Mouse (Mus musculus): ENCODE measurements around the gene Gcnt2. TPM values are rescaled to one million over a fixed set of nuclear protein-coding genes. Genes with fewer than 3 reads are reported as not detected.

The Gcnt2 gene
- polyA plus RNA-seq, 1 experiment from 2014 or later = 2.5 TPM

DNA sequence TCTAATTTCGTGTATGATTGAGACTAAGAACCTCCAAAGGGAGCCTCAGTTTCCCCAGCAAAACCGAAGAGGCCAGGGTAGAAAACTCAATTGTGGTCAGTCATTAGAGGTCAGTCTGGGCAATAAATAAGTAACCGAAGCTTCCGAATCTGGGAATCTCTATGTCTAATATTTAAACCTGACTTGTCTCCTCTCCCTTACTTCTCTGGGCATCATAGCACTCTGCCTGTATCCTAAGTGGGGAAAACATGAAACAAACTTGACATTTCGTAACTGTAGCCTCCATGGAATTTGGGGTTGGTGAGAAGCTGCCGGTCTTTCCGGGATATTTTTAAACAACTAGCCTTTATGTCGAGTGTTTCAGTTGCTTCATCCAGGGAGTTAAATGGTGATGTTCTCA lies 329 bp upstream of the Gcnt2 start:
- H3K9ac ChIP-seq (replicated peaks) = no peak overlapping the region; the same call in 1 of the 2 replicates
- 63% methylated on average over 8 of the region's 8 CpGs for WGBS (ENCODE audit: insufficient replicate concordance)
- ATAC-seq = peak; percentile 22
- H3K4me1 ChIP-seq (ENCODE audit: insufficient read depth) = peaks cover 27% of the 10 kb centered on the region
- no peaks in the 10 kb centered on the region for H3K36me3 ChIP-seq (replicated peaks; ENCODE audit: insufficient read depth, low read length)
- no peak for DNase-seq
- no peaks in the 10 kb centered on the region for H3K27me3 ChIP-seq (ENCODE audit: insufficient read depth, low read length)
- H3K4me2 ChIP-seq (ENCODE audit: low read depth, low read length) = peak overlapping the region; percentile 70
- no peaks in the 10 kb centered on the region for H3K9me3 ChIP-seq (ENCODE audit: low read length)
- H3K27ac ChIP-seq (ENCODE audit: low read depth) = peak overlapping the region; percentile 79
- TF ChIP-seq CTCF (IDR thresholded peaks at IDR 0.05; ENCODE audit: low read depth) (no peak), EP300 (IDR thresholded peaks at IDR 0.05; ENCODE audit: low read depth) (no peak)
- peak overlapping the region; percentile 52; the same call in 1 of the 2 replicates for H3K4me3 ChIP-seq (ENCODE audit: low read depth, low read length)

DNA sequence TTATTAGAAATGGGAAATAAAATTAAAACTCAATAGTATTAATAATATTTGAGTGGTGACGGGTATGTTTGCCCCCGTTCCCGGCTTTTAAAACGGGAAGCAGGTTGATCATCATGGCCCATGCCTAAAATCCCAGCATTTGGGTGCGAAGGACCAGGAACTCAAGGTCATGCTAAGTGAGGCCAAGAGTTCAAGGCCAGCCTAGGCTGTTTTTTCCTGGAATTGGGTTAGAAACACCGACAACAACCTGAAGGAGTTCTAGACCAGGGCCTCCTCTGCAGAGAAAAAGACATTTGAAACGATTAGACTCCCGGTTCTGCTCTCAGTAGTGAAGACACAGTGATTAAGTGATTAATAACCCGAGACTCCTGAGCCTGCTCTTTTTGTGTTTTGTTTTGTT lies 3.5 kb downstream of the Gcnt2 start:
- 81% methylated on average over 9 of the region's 9 CpGs for WGBS (ENCODE audit: insufficient replicate concordance)
- 0 out of 2 replicates have a peak overlapping the region, but pooled peaks have one; percentile 1 for H3K9ac ChIP-seq (replicated peaks)
- peak overlapping the region; percentile 70 for H3K4me2 ChIP-seq (ENCODE audit: low read depth, low read length)
- no peak for TF ChIP-seq EP300 (IDR thresholded peaks at IDR 0.05; ENCODE audit: low read depth)
- DNase-seq = no peak
- H3K27ac ChIP-seq (ENCODE audit: low read depth) = no peak overlapping the region
- H3K27me3 ChIP-seq (ENCODE audit: insufficient read depth, low read length) = no peaks in the 10 kb centered on the region
- no peaks in the 10 kb centered on the region for H3K9me3 ChIP-seq (ENCODE audit: low read length)
- no peak overlapping the region for H3K4me3 ChIP-seq (ENCODE audit: low read depth, low read length)
- ATAC-seq = no peak
- no peaks in the 10 kb centered on the region for H3K36me3 ChIP-seq (replicated peaks; ENCODE audit: insufficient read depth, low read length)
- peaks cover 18% of the 10 kb centered on the region for H3K4me1 ChIP-seq (ENCODE audit: insufficient read depth)

DNA sequence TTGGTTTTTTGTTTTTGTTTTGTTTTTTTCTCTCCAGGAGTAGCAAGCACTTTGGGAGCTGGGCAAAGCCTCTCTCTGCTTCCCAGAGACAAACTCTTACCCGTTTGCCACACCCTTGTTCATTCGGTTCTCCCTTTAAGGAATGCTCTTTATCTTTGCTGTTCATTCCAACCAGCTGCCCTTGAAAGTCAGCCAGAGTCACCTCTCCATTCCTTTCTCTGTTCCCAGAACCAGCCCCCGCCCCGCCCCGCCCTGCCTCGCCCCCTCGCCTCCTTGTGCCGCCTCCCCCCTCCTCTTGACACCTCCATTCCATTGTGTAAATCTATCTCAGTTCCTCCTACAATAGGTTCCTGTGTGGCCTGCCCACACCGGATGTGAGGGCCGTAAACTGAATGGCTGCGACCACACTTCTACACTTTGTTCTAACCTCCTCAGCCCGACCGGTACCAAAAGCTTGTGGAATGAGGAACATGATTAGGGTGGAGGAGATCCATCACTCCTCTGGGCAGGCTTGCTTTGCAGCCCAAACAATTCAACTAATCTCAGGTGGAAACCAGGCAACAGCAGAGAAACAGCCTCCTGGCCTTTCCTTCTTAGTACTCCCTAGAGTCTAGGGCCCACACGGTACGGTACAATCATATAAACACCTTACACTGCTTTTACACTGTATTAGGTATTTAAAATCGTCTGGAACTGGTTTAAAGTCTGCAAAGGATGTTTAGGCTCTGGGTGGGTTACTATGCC lies 9.5 kb downstream of the Gcnt2 start:
- 22% methylated on average over 16 of the region's 16 CpGs for WGBS (ENCODE audit: insufficient replicate concordance)
- DNase-seq (peak; percentile 46), ATAC-seq (peak; percentile 40; the same call in 1 of the 2 replicates)
- Histone ChIP-seq H3K4me3 (ENCODE audit: low read depth, low read length) (no peak overlapping the region), H3K9ac (replicated peaks) (no peak overlapping the region), H3K4me2 (ENCODE audit: low read depth, low read length) (peak overlapping the region; percentile 26), H3K36me3 (replicated peaks; ENCODE audit: insufficient read depth, low read length) (no peaks in the 10 kb centered on the region), H3K27ac (ENCODE audit: low read depth) (0 out of 2 replicates have a peak overlapping the region, but pooled peaks have one; percentile 23), H3K27me3 (ENCODE audit: insufficient read depth, low read length) (no peaks in the 10 kb centered on the region), H3K9me3 (ENCODE audit: low read length) (no peaks in the 10 kb centered on the region), H3K4me1 (ENCODE audit: insufficient read depth) (peaks cover 13% of the 10 kb centered on the region)
- no peak for TF ChIP-seq CTCF (IDR thresholded peaks at IDR 0.05; ENCODE audit: low read depth)
- TF ChIP-seq EP300 (IDR thresholded peaks at IDR 0.05; ENCODE audit: low read depth) = no peak

DNA sequence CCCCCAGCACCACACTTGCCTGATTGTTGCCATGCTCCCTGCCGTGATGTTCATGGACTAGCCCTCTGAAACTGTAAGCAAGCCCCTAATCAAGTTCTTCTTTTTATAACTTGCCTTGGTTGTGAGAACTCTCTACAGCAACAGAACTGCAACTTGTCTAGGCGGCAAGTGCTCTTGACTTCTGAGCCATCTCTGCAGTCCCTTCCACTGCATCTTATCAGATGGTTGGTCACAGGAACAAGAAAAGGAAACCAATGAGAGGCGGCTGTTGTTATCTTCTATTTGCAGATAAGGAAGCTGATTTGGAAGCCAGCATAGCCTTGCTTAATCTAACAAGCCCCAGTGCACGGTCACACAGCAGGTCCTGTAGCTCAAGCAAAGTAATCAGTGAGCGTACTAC lies 14.5 kb downstream of the Gcnt2 start:
- no peak overlapping the region for H3K9ac ChIP-seq (replicated peaks)
- H3K9me3 ChIP-seq (ENCODE audit: low read length) = no peaks in the 10 kb centered on the region
- peaks cover 8% of the 10 kb centered on the region for H3K4me1 ChIP-seq (ENCODE audit: insufficient read depth)
- no peak for DNase-seq
- H3K4me3 ChIP-seq (ENCODE audit: low read depth, low read length) = no peak overlapping the region
- no peak for ATAC-seq
- no peak overlapping the region for H3K4me2 ChIP-seq (ENCODE audit: low read depth, low read length)
- 34% methylated on average over 5 of the region's 5 CpGs for WGBS (ENCODE audit: insufficient replicate concordance)
- H3K27me3 ChIP-seq (ENCODE audit: insufficient read depth, low read length) = no peaks in the 10 kb centered on the region
- H3K27ac ChIP-seq (ENCODE audit: low read depth) = no peak overlapping the region
- no peaks in the 10 kb centered on the region for H3K36me3 ChIP-seq (replicated peaks; ENCODE audit: insufficient read depth, low read length)
- no peak for TF ChIP-seq EP300 (IDR thresholded peaks at IDR 0.05; ENCODE audit: low read depth)
- no peak for TF ChIP-seq CTCF (IDR thresholded peaks at IDR 0.05; ENCODE audit: low read depth)

DNA sequence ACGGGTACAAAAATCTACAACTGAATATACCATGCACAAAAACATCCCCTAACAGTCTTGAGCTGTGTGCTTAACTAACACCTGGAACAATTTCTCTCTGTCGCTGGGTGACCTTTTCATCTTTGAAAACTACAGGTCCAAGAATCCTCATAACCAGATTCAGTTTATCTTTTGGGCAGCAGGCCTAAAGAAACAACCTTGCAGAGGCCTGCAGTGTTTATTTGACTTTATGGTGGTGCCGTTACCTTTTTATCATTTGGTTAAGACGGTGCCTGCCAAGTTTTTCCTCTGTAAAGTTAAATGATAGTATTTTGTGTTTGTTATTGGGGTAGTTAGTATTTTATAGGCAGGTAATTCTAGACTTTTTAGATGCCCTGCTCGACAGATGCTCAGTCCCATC lies 15.9 kb downstream of the Gcnt2 start:
- Histone ChIP-seq H3K9me3 (ENCODE audit: low read length) (no peaks in the 10 kb centered on the region), H3K4me1 (ENCODE audit: insufficient read depth) (peaks cover 5% of the 10 kb centered on the region; the same call in 1 of the 2 replicates), H3K27me3 (ENCODE audit: insufficient read depth, low read length) (no peaks in the 10 kb centered on the region), H3K4me3 (ENCODE audit: low read depth, low read length) (no peak overlapping the region), H3K27ac (ENCODE audit: low read depth) (no peak overlapping the region), H3K36me3 (replicated peaks; ENCODE audit: insufficient read depth, low read length) (no peaks in the 10 kb centered on the region), H3K9ac (replicated peaks) (no peak overlapping the region), H3K4me2 (ENCODE audit: low read depth, low read length) (no peak overlapping the region)
- no peak for TF ChIP-seq EP300 (IDR thresholded peaks at IDR 0.05; ENCODE audit: low read depth)
- TF ChIP-seq CTCF (IDR thresholded peaks at IDR 0.05; ENCODE audit: low read depth) = no peak
- ATAC-seq (no peak), DNase-seq (no peak)
- WGBS (ENCODE audit: insufficient replicate concordance) = 53% methylated on average over 5 of the region's 5 CpGs

DNA sequence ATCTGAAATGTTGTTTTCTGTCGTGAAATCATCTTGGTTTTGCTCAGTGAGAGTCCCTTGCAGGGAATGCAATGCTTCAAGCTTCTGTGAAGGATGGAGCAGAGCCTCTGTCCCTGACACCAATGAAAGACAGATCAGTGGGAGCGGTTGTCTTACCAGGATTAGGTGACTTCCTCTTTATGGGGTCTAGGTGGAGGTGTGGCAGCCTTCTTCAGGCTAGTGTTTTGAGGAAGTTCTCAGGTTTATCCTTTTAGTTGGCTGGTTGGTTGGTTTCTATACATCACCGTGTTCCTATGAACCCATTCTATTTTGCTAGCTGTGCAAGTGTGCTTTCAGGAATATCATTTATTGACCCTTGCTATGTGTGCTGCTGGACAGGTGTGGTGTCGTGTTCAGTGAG lies 18.0 kb downstream of the Gcnt2 start:
- DNase-seq (no peak), ATAC-seq (no peak)
- Histone ChIP-seq H3K36me3 (replicated peaks; ENCODE audit: insufficient read depth, low read length) (no peaks in the 10 kb centered on the region), H3K9ac (replicated peaks) (no peak overlapping the region), H3K9me3 (ENCODE audit: low read length) (no peaks in the 10 kb centered on the region), H3K4me3 (ENCODE audit: low read depth, low read length) (no peak overlapping the region), H3K27me3 (ENCODE audit: insufficient read depth, low read length) (no peaks in the 10 kb centered on the region), H3K27ac (ENCODE audit: low read depth) (no peak overlapping the region), H3K4me1 (ENCODE audit: insufficient read depth) (peaks cover 5% of the 10 kb centered on the region; the same call in 1 of the 2 replicates), H3K4me2 (ENCODE audit: low read depth, low read length) (no peak overlapping the region)
- TF ChIP-seq CTCF (IDR thresholded peaks at IDR 0.05; ENCODE audit: low read depth) = no peak
- TF ChIP-seq EP300 (IDR thresholded peaks at IDR 0.05; ENCODE audit: low read depth) = no peak
- WGBS (ENCODE audit: insufficient replicate concordance) = 48% methylated on average over 4 of the region's 4 CpGs

Measured in liver, postnatal 0 days (tissue).